Mouse (Mus musculus): Measurements from ENCODE around the gene Dffb. TPM values are rescaled to one million over a fixed set of nuclear protein-coding genes. Genes with fewer than 3 reads are reported as not detected.

Gene Dffb
- 8.0 and 8.6 TPM in 2 replicates for polyA plus RNA-seq (2012; rRNA removed)
- 5.8 and 6.1 TPM in 2 replicates for polyA plus RNA-seq (2014; fragmentation: Nextera tagmentation; extraction: Ambion mirVana)

DNA sequence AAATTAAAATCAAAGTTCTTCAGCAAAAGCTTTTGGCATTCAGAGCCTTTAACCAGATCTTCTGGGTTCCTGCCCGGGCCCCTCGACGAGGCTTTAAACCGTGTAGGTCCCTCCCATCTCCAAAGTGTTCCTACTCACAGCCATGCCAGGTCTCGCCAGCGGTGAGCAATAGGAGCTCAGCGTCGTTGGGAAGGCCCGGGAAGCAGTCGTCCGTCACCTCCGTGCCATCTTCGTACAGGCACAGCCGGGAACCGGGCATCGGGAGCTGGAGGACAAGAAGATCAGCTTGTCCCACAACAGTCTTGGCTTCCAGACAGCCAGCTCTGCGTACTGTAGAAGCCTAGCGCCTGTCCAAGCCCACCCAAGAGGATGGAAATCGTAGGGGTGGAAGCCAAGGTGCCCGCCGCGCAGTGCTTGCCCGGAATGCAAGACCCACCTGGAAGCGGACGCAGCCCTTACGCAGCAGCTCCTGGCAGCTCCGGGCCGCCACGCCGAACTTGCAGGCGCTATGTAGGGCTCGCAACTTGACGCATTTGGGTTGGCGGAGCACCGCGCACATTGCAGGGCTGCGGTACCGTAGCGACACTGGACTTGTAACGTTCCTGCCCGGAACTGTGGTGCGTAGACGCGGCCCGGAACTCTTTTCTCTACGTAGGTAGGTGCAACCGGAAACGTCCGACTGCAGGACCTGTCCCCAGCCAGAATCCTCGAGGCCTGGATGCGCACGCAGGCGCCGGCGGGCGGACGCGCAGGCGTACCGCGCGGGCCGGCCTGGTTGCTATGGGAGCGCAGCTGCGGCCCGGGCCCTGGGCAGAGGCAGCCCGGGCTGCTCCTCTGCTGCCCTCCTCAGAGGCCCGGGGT lies at the start of gene Dffb, which contains the start of gene Cep104:
Gene Dffb (minus strand): TSS at position 696 of the 861 bp plus-strand sequence.
Gene Cep104 (plus strand): TSS at position 764 of the 861 bp plus-strand sequence.
- TF ChIP-seq EP300 (IDR thresholded peaks at IDR 0.05; ENCODE audit: low read depth) = no peak
- TF ChIP-seq CTCF (IDR thresholded peaks at IDR 0.05; ENCODE audit: low read depth) = no peak
- Histone ChIP-seq H3K4me3 (ENCODE audit: insufficient read depth in 1 of 2, low read depth in 2 of 2, low read length in 2 of 2) (peak within 1 kb of the TSS; percentile 84 to 97), H3K9me3 (ENCODE audit: control insufficient read depth, low read length) (no peaks in the 10 kb centered on the region), H3K27me3 (ENCODE audit: control insufficient read depth, insufficient read depth, low read length) (no peaks in the 10 kb centered on the region), H3K27ac (peak within 1 kb of the TSS; percentile 37), H3K4me1 (replicated peaks; ENCODE audit: control insufficient read depth in 2 of 2, insufficient read depth in 2 of 2, low read length in 1 of 2) (peaks cover 14 to 17% of the 10 kb centered on the region in 2 experiments), H3K4me2 (ENCODE audit: low read depth) (peak within 1 kb of the TSS; percentile 97), H3K9ac (replicated peaks) (peak within 1 kb of the TSS; percentile 89), H3K36me3 (replicated peaks; ENCODE audit: control insufficient read depth, insufficient read depth, low read depth) (no peaks in the 10 kb centered on the region)
- DNase-seq (ENCODE audit: low read depth in 3 of 3, low spot score in 3 of 3) (peak; percentile 81 to 85 (median 83)), ATAC-seq (ENCODE audit: insufficient read depth) (peak; percentile 96)
- WGBS (ENCODE audit: insufficient replicate concordance) = 1% methylated on average over 68 of the region's 68 CpGs

GRCm38 (mm10) chr4:154023754-154024601 lies 49.1 kb upstream of the Dffb start:
- DNase-seq (ENCODE audit: low read depth in 3 of 3, low spot score in 3 of 3) (peak; percentile 88 to 90 (median 88)), ATAC-seq (ENCODE audit: insufficient read depth) (peak; percentile 83)
- Histone ChIP-seq H3K9me3 (ENCODE audit: control insufficient read depth, low read length) (no peaks in the 10 kb centered on the region), H3K27me3 (ENCODE audit: control insufficient read depth, insufficient read depth, low read length) (no peaks in the 10 kb centered on the region), H3K4me2 (ENCODE audit: low read depth) (peak overlapping the region; percentile 82), H3K27ac (peak overlapping the region; percentile 82), H3K4me1 (replicated peaks; ENCODE audit: control insufficient read depth in 2 of 2, insufficient read depth in 2 of 2, low read length in 1 of 2) (peaks cover 18 to 40% of the 10 kb centered on the region in 2 experiments), H3K36me3 (replicated peaks; ENCODE audit: control insufficient read depth, insufficient read depth, low read depth) (peaks cover 42% of the 10 kb centered on the region), H3K4me3 (ENCODE audit: insufficient read depth in 1 of 2, low read depth in 2 of 2, low read length in 2 of 2) (peak overlapping the region; percentile 92 to 96), H3K9ac (replicated peaks) (peak overlapping the region; percentile 99)
- WGBS (ENCODE audit: insufficient replicate concordance) = 2% methylated on average over 8 of the region's 8 CpGs
- TF ChIP-seq CTCF (IDR thresholded peaks at IDR 0.05; ENCODE audit: low read depth) = no peak
- TF ChIP-seq EP300 (IDR thresholded peaks at IDR 0.05; ENCODE audit: low read depth) = peak; percentile 88

DNA sequence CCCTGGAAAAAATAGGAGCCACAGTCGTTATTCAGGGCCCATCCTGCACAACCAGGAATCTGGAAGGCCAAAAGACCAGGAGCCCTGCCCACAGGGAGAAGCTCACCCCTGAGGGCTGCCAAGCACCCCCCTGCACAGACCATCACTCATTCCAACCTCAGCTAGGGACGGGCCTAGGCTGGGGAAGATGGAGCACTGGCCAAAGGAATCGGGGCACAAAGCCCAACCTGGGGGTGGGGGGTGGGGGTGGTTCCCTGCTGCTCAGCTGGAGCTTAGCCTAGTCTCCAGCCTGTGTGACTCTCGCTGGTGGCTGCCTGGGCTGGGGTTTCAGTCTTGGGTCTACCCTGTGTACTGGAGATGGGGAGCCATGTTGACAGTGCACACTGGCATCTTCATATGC lies 47.9 kb upstream of the Dffb start:
- H3K4me1 ChIP-seq (replicated peaks; ENCODE audit: control insufficient read depth in 2 of 2, insufficient read depth in 2 of 2, low read length in 1 of 2) = peaks cover 18 to 38% of the 10 kb centered on the region in 2 experiments
- H3K27me3 ChIP-seq (ENCODE audit: control insufficient read depth, insufficient read depth, low read length) = no peaks in the 10 kb centered on the region
- H3K4me2 ChIP-seq (ENCODE audit: low read depth) = peak overlapping the region; percentile 82
- H3K36me3 ChIP-seq (replicated peaks; ENCODE audit: control insufficient read depth, insufficient read depth, low read depth) = peaks cover 43% of the 10 kb centered on the region
- H3K9ac ChIP-seq (replicated peaks) = peak overlapping the region; percentile 99
- H3K27ac ChIP-seq = peak overlapping the region; percentile 82
- DNase-seq (ENCODE audit: low read depth in 3 of 3, low spot score in 3 of 3) (no peak), ATAC-seq (ENCODE audit: insufficient read depth) (no peak)
- 49% methylated on average over 4 of the region's 4 CpGs for WGBS (ENCODE audit: insufficient replicate concordance)
- no peaks in the 10 kb centered on the region for H3K9me3 ChIP-seq (ENCODE audit: control insufficient read depth, low read length)
- H3K4me3 ChIP-seq (ENCODE audit: insufficient read depth in 1 of 2, low read depth in 2 of 2, low read length in 2 of 2) = peak overlapping the region; percentile 92 to 96
- no peak for TF ChIP-seq CTCF (IDR thresholded peaks at IDR 0.05; ENCODE audit: low read depth)
- no peak for TF ChIP-seq EP300 (IDR thresholded peaks at IDR 0.05; ENCODE audit: low read depth)

GRCm38 (mm10) chr4:154022407-154022806 lies 47.5 kb upstream of the Dffb start:
- H3K4me1 ChIP-seq (replicated peaks; ENCODE audit: control insufficient read depth in 2 of 2, insufficient read depth in 2 of 2, low read length in 1 of 2) = peaks cover 16 to 34% of the 10 kb centered on the region in 2 experiments
- no peaks in the 10 kb centered on the region for H3K27me3 ChIP-seq (ENCODE audit: control insufficient read depth, insufficient read depth, low read length)
- peaks cover 45% of the 10 kb centered on the region for H3K36me3 ChIP-seq (replicated peaks; ENCODE audit: control insufficient read depth, insufficient read depth, low read depth)
- no peaks in the 10 kb centered on the region for H3K9me3 ChIP-seq (ENCODE audit: control insufficient read depth, low read length)
- H3K4me2 ChIP-seq (ENCODE audit: low read depth) = peak overlapping the region; percentile 82
- H3K9ac ChIP-seq (replicated peaks) = peak overlapping the region; percentile 99
- TF ChIP-seq EP300 (IDR thresholded peaks at IDR 0.05; ENCODE audit: low read depth) (no peak), CTCF (IDR thresholded peaks at IDR 0.05; ENCODE audit: low read depth) (no peak)
- ATAC-seq (ENCODE audit: insufficient read depth) (no peak), DNase-seq (ENCODE audit: low read depth in 3 of 3, low spot score in 3 of 3) (no peak)
- H3K4me3 ChIP-seq (ENCODE audit: insufficient read depth in 1 of 2, low read depth in 2 of 2, low read length in 2 of 2) = peak overlapping the region; percentile 92 to 96; a peak in 3 of 4 replicates
- H3K27ac ChIP-seq = peak overlapping the region; percentile 82
- 74% methylated on average over 4 of the region's 4 CpGs for WGBS (ENCODE audit: insufficient replicate concordance)

Measured in liver, embryonic 14.5 days (tissue).